Mouse (Mus musculus) bone marrow macrophage, adult 2 months (primary cell): ENCODE measurements around the gene Fam219a.

Source experiments
- CTCF ChIP-seq: IDR thresholded peaks from 2 replicates; pipeline ENCODE4 v1.5.1; 2012; ENCODE audit warnings: low read depth, mild to moderate bottlenecking, low read length, moderate library complexity
- POLR2A ChIP-seq: IDR thresholded peaks from 2 replicates; pipeline ENCODE4 v1.6.1; 2012; ENCODE audit warnings: mild to moderate bottlenecking, low read depth, low read length, borderline replicate concordance

DNA sequence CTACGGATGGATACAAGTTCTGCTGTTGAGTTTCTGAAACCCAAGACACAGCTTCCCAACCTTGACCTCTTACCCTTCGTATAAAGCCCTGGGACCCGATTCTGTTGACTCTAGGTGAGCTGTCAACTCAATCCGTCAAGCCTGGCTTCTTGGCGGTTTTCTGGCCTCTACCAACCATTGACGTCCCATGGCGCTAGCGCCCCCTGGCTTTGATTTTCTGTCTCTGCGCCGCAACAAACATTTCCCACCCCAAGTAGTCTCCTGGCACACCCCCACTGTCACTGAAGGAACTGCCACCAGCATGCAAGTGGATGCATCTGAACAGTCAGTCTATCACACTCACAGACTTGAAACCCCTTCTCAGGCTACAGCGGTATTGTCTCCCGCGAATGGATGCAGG lies 63.2 kb downstream of the Fam219a start:
- TF ChIP-seq CTCF: peak; percentile 47
- no peak for TF ChIP-seq POLR2A
